Mouse (Mus musculus): Measurements from ENCODE around the gene Memo1.

GRCm38 (mm10) chr17:74172834-74173233 is 122.5 kb downstream of the Memo1 start:
- TF ChIP-seq CTCF (IDR thresholded peaks at IDR 0.05 in 2 of 3, conservative IDR thresholded peaks at IDR 0.05 in 1 of 3; ENCODE audit: control insufficient read depth in 1 of 3, insufficient read depth in 1 of 3, low read depth in 2 of 3, low read length in 3 of 3, poor library complexity in 1 of 3, severe bottlenecking in 1 of 3): no peak
- TF ChIP-seq E2F4 (IDR thresholded peaks at IDR 0.05; ENCODE audit: borderline replicate concordance, low read depth, low read length): no peak
- no peak for TF ChIP-seq POLR2A (IDR thresholded peaks at IDR 0.05; ENCODE audit: control insufficient read depth in 1 of 2, insufficient read depth in 1 of 2, low read depth in 1 of 2, low read length in 2 of 2, poor library complexity in 1 of 2)
- TF ChIP-seq NELFE (IDR thresholded peaks at IDR 0.05; ENCODE audit: low read depth, low read length): no peak
